Mouse (Mus musculus) retina, postnatal 7 days (tissue): ENCODE measurements around the gene Dock3.
A peak's percentile ranks its signal among the peaks of the same experiment; 100 is the strongest.

ENCODE experiments used
- DNase-seq: peaks from one replicate; pipeline ENCODE4 v3.0.0-alpha.2; 2012; ENCODE audit warnings: low read depth, low spot score

Dock3 gene

DNA sequence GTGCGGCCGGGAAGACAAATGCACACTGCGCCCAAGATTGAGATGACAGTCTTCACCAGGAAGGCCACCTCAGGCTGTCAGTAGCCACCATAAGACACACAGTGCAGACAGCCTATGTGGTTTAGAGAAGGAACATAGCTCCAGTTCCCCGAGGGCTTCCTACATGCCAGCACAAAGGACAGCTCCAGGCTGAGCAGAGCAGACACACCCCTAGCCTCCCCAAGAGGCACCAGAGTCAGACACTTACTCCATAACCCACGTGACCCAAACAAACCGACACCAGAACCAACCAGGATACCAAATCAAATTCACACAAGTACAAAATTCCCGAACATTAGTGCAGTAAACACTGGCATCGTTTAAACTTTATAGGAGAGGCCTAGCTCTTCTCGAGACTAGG, 342.4 kb downstream of the Dock3 start:
- DNase-seq: no peak

- DNase-seq: no peak
Observed at GRCm38 (mm10) chr9:106888346-106888745, 343.4 kb downstream of the Dock3 start.

GRCm38 (mm10) chr9:106886828-106887702, 344.6 kb downstream of the Dock3 start, which contains the start of gene Rbm15b:
Rbm15b (minus strand) TSS chr9:106887428.
- DNase-seq: peak; percentile 97

GRCm38 (mm10) chr9:106885901-106886731, 345.6 kb downstream of the Dock3 start:
- no peak for DNase-seq

DNA sequence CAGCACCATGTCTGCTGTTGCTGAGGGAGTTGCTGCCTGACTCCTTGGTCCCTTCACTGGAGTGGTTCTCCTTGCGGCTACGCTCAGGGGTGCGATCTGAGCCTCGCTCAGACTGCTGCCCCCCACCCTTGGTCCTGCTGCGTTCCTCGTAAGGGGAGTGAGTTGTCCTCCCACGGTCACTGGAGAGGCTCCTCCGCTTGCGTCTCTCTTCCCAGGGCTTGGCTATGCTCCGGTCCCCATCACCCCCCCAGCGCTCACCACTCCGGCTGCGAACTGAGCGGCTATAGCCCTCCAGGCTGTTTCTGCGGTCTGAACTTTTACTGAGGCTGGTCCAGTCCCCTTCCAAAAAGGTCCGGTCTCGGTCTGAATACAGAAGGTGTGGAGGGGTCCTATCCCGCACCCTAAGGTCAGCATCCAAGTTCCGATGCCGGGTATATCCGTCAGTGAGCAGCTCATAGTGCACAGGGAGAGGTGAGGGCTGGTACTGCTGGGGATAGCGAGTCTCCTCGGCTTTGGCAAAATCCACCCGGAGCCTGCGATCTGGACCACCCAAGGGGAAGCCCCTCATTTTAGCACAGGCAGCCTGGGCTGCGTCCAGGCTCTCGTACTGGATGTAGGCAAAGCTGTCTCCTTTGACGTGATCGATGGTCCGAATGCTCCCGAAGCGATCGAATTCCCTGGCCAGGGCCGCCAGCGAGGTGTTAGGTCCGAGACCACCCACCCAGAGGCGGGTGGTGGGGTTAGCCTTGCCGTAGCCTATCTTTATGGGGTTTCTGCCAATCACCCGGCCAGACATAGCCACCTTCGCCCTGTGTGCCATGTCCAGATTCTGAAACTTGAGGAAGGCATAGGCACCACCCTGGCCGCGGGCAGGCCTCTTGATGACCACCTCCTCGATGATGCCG, 346.5 kb downstream of the Dock3 start:
- DNase-seq: no peak

- no peak for DNase-seq
Observed at GRCm38 (mm10) chr9:106884306-106884705, 347.4 kb downstream of the Dock3 start.

DNA sequence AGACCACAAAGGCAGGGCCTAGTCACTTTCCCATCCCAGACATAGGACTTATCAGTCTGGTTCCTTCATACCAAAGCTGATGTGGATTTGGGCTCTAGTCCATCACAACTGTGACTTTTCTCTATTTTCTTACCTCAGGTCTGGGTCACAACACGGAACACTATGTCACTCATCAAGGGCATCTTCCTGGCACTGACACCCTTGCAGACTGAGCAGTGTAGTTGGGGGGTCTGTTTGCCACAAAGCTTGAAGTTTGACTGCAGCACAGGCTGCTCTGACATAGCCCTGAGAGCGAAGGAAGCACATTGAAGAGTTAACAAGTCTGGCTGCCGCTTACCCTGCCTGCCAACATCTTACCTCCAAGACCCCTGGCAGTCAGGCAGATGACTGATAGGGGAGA, 348.6 kb downstream of the Dock3 start:
- no peak for DNase-seq

DNA sequence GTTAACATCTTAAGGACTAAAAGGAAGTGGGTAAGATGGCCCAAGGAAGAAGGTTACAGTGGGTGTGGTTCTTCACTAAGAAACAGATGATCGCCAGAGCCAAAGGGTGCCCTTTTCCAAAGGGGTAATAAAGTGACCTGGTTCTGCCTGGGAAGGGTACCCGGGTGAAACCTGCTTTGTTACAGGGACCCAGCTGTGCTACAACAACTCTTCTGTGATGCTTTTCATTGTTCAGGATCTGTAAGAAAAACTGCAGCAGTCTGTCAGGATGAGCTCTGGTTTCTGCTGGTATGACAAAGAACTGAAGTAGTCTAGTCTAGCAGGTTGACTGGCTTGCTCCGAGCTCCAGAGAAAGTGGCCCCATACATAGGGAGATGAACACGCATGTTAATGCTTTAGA, 349.5 kb downstream of the Dock3 start:
- no peak for DNase-seq

- no peak for DNase-seq
Observed at GRCm38 (mm10) chr9:106881071-106881755, 350.5 kb downstream of the Dock3 start.

DNA sequence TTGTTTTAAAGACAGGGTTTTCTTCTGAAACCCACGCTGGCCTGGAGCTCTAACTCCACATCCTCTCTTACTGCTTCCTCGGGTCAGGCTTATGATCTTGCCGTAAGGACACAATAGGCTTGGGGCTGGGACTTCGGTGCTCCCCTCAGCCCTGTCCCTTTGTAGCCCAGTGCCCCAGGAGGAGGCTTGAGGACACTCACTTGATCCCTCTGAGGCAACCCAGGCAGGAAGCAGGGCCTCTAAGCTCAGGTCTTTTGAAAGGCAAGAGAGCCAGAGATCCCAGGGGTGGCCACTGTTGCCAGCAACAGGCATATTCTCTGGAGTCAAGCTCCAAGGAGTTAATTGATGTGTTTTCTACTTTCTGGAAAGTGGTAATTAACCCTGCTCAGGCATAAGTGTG, 352.2 kb downstream of the Dock3 start:
- DNase-seq: no peak

DNA sequence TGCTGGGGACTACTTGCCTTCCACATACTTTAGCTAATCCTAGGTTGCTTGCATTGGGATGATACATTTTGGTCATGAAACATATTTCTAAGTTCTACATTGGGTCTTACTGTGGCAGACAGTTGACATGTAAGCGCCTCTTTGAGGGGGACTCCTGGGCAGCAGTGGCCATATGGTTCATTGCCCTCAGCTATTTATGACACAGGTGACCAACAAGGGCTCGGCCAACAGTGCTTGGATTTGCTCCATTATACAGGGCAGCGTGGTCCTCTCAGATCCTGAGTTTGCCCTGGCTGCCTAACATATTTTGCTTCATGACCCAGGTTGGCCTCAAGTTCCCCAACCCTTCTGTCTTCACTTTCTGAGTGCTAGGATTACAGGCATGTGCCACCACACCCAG, 355.0 kb downstream of the Dock3 start:
- DNase-seq: no peak

DNA sequence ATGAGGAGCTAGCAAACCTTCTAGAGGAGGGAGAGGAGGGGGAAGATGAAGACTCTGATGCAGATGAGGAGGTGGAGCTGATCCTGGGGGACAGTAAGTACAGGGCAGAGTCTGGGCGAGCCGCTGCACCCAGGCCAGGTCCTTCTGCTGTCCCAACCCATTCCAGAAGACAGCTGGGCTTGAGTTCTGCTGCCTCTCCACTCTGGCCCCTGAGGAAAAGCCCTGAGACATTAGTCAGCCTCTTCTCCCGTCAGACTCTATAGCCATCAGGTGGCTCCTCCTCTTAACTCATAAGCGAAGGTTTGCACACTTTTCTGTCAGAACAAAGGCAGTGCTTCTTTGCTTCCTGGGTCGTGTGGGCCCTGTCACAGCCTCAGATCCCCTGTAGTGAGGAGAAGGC, 357.5 kb downstream of the Dock3 start:
- DNase-seq: no peak

- DNase-seq: no peak
Observed at GRCm38 (mm10) chr9:106858036-106858435, 373.7 kb downstream of the Dock3 start.

GRCm38 (mm10) chr9:106856664-106857063, 375.0 kb downstream of the Dock3 start:
- DNase-seq: no peak
